Mouse (Mus musculus) testis, adult 2 months (tissue): Measurements from ENCODE around the gene Tmem164.

Source experiments
- CTCF ChIP-seq: fragments of 200-500 bp; IDR thresholded peaks from 2 replicates; pipeline ENCODE4 v1.5.1; 2012; ENCODE audit warnings: low read depth, mild to moderate bottlenecking, inconsistent platforms, low read length, moderate library complexity; ENCODE audit not compliant: control insufficient read depth, insufficient read depth, insufficient replicate concordance
- POLR2A ChIP-seq: fragments of 200-500 bp; IDR thresholded peaks from 2 replicates; pipeline ENCODE4 v1.6.1; 2012; ENCODE audit warnings: low read depth, mild to moderate bottlenecking, inconsistent platforms, low read length, moderate library complexity; ENCODE audit not compliant: control insufficient read depth

GRCm38 (mm10) chrX:142724203-142724602 is 43.0 kb downstream of the Tmem164 start:
- TF ChIP-seq POLR2A (no peak), CTCF (no peak)
